Mouse (Mus musculus) urinary bladder, postnatal 10 days (tissue): ENCODE data around the gene Nr4a2.

Experiments used
- DNase-seq: peaks from one replicate; pipeline ENCODE4 v3.0.0; 2022; ENCODE audit warnings: low spot score

The Nr4a2 gene

DNA sequence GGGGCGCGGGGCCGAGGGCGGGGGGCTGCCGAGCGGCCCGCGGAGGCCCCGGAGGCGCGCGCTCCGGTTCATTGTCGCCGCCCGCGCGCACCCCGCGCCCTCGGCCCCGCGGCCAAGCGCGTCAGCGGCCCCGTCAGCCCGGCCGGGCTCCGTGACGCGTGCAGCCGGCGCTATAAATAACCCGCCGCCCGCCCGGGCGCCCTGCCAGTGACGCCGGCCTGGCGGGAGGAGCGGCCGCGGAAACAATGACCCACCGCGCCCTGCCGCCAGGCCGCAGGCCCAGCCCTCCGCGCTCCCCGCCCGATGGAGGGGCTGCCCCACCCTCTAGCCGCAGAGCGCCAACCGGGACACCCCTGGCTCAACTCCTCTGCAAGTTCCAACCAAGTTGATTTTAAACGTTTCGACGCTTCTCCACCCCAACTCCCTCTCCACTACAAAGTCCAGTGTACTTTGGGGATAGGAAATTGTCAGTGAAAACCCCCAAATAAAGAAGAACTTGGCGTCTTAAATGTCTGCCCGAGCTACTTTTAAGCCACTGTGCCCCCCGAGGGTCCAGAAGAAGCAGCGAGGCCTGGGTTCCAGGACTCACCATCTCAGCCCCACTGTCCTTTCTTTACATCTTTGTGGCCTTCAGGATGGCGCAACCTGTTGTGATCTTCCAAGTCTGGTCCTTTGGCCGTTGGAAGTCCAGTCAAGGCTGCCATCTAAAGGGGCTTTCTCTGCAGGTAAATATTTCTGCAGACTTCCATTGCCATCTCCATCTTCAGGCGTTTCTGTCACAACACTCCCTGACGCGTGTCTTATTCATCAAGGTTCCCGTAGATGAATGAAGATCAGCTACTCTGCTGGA is at the start of gene Nr4a2:
TSS of gene Nr4a2 (minus strand) at position 13 of the 850 bp plus-strand sequence.
- peak; percentile 51 for DNase-seq

DNA sequence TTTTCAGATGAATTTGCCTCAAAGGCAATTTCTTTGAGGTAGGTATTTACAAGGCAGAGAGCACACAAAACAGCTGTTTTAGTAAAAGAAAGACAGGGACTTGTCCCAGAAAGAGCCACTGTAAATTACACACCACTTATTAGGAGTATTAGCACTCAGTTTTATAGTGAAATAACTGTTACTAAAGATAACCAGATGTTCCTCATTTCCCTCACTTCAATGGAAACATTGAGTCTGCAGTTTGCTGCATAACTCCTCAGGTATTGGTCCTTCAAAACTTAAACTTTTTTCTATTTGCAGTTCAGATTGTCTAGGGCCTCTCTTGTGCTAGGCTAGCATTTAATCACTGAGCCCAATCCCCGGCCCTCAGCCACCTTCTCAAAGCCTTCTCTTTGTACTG is 41.6 kb upstream of the Nr4a2 start:
- DNase-seq: no peak

DNA sequence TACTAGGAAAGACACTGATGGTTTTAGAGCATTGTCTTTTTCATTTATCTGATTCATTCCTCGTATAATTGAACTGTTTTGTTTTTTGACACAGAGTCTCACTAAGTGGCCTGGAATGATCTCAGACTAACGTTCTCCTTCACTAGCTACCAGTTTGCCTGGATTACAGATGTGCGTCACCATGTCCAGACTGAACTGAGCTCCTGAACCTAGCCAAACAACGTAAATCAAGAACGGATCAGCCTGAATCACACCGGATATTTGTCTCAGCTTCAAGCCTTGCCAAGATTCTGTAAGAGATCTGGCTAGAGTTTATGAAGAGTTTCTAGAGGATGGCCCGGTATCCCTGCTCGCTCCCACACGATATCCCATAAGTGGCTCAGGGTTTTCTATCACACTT is 33.0 kb upstream of the Nr4a2 start:
- DNase-seq: no peak

DNA sequence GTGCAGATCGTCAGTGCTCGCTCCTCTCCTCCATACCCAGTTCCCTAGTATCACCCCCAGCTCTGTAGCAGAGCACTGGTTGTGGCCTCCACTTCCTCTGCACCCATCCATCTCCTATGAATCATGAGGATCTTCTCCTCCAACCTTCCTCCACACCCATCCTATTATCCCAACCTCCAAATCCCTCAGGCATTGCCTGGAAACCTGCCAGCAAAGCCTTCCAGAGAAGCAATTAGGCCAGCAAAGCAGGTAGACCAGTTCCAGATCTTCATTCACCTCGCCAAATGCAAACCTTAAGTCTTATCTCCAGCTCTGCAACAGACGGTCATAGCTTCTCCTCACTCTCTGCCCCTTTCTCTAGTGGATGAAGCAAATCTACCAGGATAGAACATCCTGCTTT is 26.0 kb upstream of the Nr4a2 start:
- no peak for DNase-seq

DNA sequence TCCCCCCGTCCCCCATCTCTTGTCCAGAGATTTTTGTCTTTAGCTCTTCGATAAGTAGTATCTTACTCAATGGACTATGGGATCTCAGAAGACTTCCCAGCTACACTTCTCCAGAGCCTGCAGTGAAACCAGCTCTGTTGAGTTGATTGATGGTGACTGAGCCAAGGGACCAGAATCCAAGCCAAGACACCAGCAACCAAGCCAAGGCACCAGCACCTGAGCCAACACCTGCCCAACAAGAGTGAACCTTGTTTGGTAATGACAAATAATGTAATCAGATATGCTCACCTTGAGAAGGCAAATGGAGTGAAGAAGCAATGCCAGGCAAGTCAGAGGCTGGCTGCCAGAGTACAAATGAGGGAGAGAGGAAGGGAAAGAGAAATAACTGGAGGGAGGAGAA is 24.4 kb upstream of the Nr4a2 start:
- no peak for DNase-seq

DNA sequence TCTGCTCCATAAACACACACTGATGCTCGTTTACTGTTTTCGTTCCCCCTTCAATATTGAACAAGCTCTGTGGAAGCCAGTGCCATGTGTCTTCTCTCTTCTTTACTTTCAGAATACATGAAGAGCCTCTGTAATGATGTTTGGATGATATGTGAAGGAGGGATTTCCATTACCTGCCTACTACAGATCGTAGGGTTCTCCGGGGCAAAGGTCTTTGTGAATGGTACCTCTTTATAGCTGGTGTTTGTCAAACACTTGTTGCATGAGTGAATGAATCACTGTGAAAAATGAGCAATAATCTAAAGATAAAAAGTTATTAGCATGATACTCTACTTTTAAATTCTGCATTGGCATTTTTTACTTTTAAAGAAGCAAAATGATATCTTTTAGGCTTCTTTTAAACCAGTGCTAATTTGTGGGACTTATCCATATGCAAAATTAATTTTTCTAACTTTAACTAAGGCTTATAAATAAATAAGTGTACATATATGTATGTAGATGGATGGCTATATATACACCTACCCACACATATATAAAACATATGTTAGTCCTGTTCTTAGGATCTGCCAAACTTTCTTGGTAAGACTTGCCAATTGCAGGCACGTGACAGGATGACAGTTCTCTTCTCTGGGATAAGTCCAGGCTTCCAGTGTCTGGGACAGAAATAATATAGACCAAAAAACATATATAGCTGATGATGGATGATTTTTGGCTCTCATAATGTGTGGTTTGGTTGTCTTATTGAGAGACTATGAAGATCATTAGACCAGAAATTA is 22.0 kb upstream of the Nr4a2 start:
- DNase-seq: no peak

DNA sequence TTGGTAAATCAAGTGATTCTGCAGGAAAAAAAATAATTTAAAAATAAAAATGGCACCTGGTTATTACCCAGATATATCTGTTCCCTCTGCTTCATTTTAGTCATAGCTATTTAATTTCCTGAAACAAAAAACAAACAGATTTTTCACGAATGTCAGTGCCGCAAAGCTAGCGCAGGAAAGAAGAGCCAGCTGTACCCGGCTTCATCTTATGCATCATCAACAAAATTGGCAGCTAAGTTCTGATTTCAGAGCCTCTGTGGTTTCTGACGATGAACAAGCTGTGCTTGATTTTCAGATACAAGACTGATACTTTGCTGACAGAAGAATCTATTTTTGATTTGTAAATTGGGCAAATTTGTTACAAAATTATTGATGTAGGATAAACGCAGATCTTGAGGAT is 14.8 kb upstream of the Nr4a2 start:
- DNase-seq: no peak

DNA sequence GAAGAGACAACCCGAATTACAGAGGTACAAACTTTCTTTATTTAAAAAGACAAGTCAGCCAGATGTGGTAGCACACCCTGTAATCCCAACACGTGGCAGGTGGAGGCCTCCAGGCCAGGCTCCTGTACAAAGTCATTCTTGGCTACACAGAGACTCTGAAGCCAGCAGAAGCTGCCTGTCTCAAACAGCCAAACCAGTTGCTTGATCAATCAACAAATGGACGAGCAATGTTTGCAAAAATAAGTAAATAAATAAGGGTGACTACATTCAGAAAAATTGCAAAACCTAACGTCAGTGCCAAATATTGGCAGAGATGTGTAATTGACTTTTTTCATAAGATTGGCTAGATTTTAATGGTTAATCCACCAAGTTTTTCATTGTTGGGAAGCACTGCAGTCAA is 3.7 kb upstream of the Nr4a2 start:
- no peak for DNase-seq

DNA sequence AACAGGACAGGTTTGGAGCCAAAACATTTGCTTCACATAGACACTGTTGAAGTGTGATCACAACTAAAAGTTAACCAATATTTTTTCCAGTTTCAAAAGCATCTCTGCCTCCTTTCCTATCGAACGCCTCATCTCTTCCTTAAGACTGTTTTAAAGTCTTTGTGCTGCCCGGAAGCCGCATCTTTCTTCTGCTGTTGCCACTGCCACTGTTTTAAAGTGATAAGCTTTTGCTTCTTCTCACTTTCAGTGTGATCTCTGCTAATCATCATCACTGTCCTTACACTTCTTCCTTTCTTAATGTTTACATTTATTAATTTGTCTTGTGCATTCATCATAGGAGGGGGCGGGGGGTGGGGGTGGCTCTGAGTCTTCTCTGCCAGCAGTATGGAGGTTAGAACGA is 2.1 kb upstream of the Nr4a2 start:
- DNase-seq: no peak

DNA sequence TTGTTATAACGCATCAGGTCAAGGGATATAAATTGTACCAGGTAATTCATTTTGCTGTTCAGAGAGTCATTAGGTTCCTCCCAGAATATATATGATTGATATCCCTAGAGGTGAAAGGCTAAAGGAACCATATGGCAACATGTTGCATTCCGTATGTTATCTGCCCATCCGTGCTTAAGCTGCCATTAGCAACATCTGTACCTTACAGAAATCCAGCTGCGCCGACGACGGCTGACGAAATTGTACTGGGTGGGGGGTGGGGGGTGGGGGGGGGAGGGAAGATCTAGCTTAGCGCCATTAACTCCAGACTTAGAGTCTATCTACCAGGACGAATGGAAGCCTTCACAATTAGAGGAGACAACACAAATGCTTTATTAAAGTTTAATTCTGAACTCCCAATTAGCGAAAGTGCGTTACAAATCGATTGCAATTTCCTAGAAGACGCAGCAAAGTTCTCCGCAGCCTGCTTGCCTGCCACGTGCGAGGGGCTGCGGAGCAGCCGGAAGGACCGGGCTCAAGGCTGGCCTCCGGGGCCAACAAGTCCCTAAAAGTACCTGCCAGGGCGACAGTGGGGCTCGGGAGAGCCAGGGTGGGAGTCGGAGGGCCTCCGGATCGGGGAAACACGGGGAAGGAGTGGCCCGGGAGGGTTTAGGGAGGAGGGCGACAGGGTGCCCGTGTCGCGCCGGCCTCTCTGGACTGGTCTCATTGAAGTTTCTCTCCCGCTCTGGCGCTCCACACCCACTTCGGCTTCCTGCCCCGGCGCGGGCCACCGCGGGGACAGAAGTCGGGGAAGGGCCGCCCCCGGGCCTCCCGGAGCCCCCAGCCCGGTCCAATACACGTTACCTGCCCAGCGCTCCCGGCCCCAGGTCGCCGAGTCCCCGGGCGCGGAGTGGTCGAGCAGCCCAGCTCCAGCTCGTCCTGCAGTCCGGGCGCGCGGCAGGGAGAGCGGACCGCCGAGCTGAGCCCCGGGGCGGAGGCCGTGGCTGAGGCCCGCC is 520 bp downstream of the Nr4a2 start:
- DNase-seq: no peak

DNA sequence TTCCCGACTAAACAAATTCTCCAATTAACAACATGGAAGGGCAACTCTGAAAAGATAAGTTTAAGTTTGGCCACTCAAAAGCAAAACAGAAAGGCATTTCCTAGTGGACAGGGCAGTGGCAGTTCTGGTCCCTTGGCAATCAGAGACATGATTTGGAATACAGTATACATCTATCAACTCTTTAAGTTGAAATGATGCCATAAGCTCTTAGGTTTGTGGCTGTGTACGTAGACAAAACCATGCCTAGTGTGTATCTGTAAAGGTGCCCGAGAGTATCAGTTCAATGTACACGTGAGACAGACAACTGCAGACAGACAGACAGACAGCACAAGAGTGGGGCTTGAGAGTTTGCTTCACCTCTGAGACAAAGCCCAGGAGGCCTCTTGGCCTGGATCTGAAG is 2.7 kb downstream of the Nr4a2 start:
- no peak for DNase-seq

DNA sequence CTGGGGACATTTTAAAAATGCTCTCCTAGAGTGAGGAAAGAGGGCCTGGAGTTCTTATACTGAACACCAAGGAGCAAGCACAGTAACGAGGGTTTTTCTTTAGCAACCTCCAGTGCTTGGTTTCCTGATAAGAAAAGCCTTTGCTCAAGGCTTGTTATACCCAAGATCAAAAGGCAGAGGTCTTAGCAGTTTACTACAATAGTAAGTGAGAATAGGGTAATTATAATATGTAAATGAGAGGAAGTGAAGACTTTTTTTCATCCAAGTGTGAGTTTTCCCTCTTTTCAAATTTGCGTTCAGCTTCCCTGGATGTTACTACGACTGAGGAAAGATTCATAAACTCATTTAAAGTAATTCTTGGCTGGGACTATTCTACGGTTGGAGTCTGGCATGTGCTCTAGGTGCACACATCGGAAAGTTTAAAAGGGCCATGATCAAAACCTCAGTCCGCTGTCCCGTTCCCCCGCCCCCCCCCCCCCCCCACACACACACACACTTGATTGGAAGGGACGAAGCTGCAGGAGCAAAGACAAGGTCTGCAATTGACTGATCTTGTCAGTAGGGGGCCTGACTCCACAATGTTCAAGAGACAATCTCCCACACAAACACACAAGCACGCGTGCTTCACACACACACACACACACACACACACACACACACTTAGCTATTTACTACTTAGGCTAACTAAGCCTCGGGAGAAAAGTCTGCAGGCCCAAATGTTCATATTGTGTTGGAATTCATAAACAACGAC is 6.4 kb downstream of the Nr4a2 start:
- no peak for DNase-seq

DNA sequence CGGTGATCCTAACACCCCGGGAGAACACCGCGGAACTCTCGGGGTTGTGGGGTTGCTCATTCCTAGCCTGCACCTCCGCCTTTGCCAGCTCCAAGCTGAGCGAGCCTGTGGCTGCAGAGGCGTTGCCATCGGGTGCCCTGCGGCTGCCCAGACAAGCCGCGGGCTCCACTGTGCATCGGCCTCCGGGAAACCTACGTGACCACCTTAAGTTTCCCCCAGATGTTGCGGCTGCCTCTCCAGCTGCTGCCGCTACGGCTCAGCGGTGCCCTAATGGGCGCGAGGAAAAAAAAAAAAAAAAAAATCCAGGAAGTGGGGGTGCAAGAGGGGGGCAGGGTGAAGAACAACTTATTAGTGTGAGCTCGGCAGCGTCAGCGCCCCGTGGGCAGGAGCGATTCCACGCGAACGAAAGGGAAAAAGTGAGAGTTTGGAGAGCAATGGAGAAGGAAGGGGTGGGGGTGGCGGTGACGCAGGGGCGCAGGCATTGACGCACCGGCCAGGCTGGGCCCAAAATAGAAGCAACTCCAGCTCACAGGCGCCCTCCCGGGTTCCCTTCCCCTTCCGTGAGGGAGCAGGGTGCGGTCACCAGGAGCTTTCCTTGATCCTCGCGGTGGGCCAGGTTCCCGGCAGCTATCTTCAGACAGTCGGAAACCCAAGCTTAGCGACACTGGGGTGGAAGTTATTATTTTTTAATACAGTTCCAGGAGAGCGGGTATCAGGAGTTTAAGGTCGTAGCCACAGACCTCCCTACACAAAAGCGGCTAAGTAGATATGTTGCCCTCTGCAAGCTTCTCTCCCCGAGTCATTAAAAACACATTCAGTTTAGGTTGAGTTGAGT is 7.2 kb downstream of the Nr4a2 start:
- DNase-seq: peak; percentile 51

DNA sequence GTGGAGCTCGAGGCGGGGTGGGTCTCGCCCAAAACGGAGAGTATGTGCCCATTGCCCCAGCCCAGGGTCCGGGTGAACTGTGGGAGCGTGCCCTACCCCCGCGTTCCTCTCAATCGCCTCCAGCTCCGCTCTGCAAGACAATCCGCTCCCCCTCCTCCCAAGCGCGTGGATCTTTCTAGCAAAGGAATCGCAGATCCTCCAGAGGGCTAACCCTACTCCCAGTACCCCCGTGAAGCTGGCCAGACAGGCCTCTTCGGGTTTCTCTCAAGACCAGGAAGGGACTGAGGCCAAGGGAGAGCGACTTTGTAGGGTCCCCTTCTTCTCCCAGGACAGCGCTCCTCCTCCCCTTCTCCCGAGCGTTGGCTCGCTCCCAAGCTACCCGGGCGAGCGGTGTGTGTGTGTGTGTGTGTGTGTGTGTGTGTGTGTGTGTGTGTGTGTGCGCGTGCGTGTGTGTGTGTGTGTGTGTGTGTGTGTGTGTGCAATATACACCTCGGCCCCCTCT is 7.9 kb downstream of the Nr4a2 start:
- DNase-seq: no peak

DNA sequence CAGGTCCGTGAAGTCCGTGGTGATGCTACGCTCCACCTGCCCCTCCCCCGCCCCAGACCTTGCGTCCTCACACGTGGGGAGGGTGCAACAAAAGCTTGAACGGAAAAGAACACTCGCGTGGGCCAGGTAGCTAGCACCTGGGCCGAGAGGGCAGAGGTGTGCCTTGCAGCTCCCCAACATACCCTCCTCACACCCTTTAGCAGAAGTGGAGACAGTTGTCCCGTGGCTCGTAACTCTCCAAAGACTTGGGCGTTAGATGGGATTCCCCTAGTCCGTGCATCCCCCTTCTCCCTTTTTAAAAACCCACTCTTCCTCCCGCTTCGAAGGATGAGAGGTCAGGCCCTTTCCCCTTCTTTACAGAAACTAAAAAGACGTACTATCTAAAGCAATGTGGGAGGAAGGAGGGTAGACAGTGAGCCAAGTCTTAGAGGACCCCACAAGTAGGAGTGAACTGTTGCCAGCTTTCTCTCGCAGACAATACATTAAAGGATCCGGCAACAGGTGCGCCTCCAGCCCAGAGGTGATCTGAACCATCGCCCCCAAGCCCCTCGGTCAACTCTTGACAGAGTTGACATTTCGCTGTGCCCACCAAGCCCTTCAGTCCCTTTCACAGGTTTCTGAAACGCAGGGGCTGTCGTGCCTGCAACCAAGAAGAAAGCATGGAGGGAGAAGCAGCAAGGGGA is 8.5 kb downstream of the Nr4a2 start:
- no peak for DNase-seq

DNA sequence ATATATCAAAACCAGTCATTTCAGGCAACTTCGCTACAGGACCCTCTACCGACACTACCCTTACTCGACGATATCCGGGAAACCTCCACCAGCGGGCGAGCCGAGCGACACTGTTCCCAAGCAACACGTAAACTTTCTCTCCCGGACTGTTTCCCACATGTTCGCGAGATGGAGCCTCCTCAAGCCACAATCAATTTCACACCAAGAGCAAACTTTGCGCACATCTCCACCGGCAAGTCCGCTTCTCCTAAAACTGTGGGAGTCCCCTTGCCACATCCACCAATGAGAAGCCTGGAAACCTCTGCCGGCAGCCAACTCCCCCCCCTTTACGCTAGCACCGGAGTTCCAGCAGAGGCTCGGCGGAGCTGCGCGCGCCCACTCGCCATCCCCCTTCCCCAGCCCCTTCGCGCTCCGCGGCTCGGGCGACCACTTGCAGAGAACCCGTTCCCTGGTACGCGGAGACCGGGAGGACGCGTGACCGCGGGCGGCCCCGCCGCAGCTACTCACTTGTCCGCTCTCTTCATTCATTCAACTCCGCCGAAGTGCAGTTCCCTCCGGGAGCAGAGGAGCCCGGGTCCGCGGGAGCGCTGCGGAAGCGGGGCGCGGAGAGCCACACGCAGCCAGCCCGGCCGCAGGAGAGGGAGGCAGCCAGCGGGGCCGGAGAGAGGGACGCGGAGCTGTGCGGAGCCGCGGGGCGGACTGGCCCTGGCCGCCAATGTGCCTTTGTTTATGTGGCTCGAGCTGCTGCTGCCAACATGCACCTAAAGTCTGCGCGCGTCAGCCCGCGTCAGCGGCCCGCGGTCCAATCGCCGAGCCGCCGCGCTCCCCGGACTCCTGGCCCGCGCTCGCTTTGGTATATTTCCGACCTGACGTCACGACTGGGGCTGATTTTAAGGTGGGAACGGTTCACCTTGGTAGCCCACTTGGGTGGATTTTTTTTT is 9.3 kb downstream of the Nr4a2 start:
- no peak for DNase-seq

DNA sequence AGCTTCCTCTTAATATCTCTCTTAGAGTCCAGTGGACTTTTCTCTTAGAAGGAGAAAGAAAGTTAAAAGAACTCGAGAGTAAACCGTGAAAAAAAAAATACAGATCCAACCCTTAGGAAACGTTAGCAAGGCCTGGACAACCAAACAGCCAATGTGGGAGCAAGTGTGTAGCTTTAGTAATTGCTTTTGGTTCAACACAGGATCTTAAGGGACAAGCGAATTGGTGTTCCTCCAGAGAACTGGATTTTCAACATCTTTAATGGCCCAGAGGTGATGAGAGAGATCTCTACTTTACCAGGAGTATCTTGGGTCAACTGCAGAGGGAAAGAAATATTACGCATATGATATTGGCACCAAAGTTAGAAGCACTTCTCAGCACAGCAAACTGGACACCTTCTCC is 10.4 kb downstream of the Nr4a2 start:
- DNase-seq: no peak

DNA sequence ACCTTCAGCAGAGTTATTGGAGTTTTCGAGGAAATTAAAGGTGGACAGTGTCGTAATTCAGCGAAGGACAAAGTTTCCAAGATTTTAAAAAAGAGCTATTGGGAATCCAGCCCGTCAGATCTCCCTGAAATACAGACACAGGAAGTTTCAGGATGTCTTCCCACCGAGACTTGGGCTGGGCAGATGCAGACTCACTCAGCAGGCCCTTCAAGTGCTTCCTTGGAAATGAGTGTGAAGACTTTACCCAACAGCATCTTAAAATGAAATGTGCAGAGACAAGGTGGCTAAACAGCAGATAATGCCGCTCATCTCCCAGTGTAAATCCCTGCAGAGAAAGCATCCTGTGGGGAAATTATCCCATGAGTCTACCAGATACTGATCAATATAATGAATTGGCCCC is 10.9 kb downstream of the Nr4a2 start:
- DNase-seq: no peak
